Mouse (Mus musculus) liver, embryonic 14.5 days (tissue): ENCODE data around the gene Ccdc120.
"Not testable (repeated sequence)": the region's sequence is repeated elsewhere in the genome, so short reads cannot be mapped to it uniquely, and the experiment has no call there.

Experiments
- CTCF ChIP-seq: IDR thresholded peaks from 2 replicates; pipeline ENCODE4 v1.5.1; 2016; ENCODE audit warnings: antibody characterized with exemption, low read depth, control low read depth
- EP300 ChIP-seq: IDR thresholded peaks from 2 replicates; pipeline ENCODE4 v1.6.1; 2016; ENCODE audit warnings: antibody characterized with exemption, low read depth

- TF ChIP-seq CTCF: peak; percentile 39
- TF ChIP-seq EP300: not testable (repeated sequence)
Measured at GRCm38 (mm10) chrX:7753627-7754026, 2.9 kb upstream of the Ccdc120 start.
